Mouse (Mus musculus): ENCODE data around the gene Sh2d1b1.
"Not testable (repeated sequence)": the region's sequence is repeated elsewhere in the genome, so short reads cannot be mapped to it uniquely, and the experiment has no call there.

The Sh2d1b1 gene

GRCm38 (mm10) chr1:170277016-170277415 is at the start of gene Sh2d1b1:
Gene Sh2d1b1 (plus strand): TSS chr1:170277320.
- no peak for DNase-seq

DNA sequence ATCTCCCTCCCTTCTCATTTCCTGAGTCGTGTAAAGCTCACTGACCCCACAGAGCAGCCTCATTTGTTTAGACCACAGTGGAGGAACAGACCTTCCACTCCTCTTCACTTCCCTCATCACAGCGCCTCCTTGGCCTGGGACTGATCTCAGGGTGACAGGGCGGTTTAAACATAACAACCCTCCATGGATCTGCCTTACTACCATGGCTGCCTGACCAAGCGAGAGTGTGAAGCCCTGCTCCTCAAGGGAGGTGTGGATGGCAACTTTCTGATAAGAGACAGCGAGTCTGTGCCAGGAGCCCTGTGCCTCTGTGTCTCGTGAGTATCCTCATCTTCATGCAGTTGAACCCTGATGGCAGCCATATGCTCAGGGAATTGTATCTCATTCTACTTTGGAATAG is 44.4 kb upstream of the Sh2d1b1 start, which contains the start of gene Sh2d1b2:
Sh2d1b2 (plus strand) TSS at position 62 of the 400 bp plus-strand sequence.
- DNase-seq: not testable (repeated sequence)

DNA sequence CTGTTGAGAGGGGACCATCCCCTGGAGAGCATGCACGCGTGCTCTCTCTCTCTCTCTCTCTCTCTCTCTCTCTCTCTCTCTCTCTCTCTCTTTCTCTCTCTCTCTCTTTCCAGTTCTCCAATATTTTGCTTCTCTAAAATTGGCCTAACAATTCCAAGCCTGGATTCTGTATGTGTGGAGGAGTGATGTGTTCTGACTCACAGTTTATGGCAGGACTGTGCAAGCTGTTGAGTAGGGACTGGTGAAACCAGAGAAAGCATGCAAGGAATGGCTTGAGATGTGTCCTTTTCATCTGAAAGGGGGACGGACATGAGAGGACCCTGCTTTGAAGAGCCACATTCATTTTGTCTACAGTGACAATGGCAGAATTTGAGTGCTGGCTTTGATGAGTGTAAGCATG is 32.1 kb upstream of the Sh2d1b1 start:
- DNase-seq: no peak

DNA sequence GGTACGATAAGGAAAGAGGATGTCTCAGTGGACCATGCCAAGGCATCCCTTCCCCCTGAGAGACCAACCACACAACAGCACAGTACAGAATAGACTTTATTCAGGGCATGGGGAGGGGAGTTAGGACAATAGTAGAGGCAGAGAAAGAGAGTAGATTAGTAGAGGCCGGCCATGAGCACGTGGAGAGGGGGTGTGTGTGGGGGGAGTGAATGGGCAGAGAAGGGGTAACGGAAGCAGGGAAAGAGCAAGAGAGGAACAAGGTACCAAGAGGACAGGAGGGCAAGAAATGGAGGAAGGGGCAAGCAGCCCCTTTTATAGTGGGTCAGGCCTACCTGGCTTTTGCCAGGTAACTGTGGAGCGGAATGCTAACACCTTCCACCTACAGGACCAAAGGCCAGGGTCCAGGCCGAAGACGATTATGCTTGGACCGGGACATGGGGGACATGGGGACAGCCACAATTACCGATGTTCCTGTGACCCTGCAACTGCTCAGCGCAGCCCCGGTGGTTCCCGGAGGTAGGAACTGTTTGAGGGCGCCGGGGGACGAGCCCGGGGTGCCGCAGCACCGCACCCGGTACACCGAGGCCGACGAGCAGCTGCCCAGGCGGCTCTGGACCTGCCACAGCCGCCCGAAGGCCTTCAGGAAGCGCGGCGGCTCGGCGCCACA is 22.1 kb upstream of the Sh2d1b1 start:
- no peak for DNase-seq

- peak; percentile 83 for DNase-seq
Observed at GRCm38 (mm10) chr1:170255560-170255910, 21.6 kb upstream of the Sh2d1b1 start.

DNA sequence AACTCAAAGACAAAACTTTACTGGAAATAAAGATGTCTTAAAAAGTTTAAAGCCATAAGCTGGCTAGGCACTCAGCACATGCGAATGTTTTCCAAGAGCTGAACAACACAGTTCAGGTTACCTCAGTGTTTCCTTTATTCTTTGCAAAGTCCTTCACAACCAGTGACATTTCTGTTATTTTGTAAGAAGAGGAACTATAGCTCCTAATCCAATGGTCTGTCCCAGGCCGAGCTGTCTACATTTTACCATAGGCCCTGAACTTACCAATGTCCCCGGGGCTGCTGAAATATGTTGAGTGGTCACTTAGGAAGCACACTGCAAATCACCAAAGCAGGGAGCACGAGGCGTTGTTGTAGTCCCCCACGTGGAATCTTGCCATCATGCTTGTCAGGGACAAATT is 6.8 kb upstream of the Sh2d1b1 start:
- no peak for DNase-seq

DNA sequence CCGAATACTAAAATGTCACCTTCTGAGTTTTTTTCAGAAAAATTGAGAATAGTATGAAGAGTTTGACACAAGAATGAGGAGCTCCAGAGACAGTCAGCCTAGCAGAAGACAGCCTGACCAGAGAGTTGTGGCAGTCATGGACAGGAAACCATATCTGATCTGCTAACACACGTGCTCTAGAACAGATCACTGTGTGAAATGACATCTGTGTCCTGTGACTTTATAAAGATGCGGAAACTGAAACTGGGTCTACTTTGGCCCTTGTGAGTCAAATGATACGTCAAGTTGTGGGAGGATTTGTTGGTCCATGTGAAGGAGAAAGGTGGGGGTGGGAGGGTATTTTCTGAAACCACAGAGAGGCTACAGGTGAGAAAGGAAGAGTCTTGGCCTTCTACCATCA is 6.4 kb upstream of the Sh2d1b1 start:
- DNase-seq: no peak

GRCm38 (mm10) chr1:170273252-170273651 is 3.9 kb upstream of the Sh2d1b1 start:
- no peak for DNase-seq

GRCm38 (mm10) chr1:170282415-170283129 is 5.5 kb downstream of the Sh2d1b1 start:
- no peak for DNase-seq

- peak; percentile 26 for DNase-seq
Observed at GRCm38 (mm10) chr1:170292239-170292951, 15.3 kb downstream of the Sh2d1b1 start.

DNA sequence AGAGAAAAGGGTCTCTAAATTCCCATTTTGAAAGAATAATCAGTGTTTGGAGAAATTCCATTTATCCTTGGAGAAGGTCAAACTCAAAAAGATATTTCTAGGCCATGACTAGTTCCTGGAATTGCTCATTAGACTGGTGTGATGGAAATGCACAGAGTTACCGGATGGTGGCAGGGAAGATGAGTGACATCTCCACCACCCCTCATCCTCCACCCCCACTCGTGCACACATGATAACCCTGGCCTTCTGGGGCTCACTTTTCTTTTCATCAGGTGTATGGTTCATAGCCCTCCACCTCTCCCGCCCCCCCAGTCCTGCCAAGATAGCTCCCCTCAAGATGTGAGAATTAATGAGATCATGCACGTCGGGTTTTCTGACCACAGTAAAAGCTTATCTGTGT is 16.1 kb downstream of the Sh2d1b1 start:
- DNase-seq: no peak

GRCm38 (mm10) chr1:170294786-170295570 is 17.9 kb downstream of the Sh2d1b1 start:
- DNase-seq: no peak

DNA sequence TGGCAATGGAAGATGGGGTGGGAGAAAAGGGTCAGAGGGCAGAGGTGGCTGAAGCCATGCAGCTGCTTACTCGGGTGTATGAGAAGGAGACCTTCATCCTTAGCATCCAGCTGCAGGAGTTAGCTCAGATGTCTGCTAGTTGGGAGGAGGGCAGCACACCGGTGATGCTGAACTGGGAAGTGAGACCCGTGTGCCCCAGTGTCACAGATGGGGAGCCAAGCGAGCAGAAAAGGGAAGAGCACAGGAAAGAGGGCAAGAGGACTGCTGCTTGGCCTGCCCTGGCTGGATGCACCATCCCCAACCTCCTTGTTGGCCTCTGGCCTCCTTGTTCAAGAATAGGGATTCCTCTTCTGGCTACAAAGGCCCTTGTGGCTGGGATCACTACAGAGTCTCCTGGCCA is 22.4 kb downstream of the Sh2d1b1 start:
- no peak for DNase-seq

- no peak for DNase-seq
Observed at GRCm38 (mm10) chr1:170301686-170302085, 24.6 kb downstream of the Sh2d1b1 start.

GRCm38 (mm10) chr1:170302456-170302855 is 25.3 kb downstream of the Sh2d1b1 start:
- no peak for DNase-seq

- DNase-seq: no peak
Observed at GRCm38 (mm10) chr1:170303103-170303502, 26.0 kb downstream of the Sh2d1b1 start.

- no peak for DNase-seq
Observed at GRCm38 (mm10) chr1:170305002-170305401, 27.9 kb downstream of the Sh2d1b1 start.

DNA sequence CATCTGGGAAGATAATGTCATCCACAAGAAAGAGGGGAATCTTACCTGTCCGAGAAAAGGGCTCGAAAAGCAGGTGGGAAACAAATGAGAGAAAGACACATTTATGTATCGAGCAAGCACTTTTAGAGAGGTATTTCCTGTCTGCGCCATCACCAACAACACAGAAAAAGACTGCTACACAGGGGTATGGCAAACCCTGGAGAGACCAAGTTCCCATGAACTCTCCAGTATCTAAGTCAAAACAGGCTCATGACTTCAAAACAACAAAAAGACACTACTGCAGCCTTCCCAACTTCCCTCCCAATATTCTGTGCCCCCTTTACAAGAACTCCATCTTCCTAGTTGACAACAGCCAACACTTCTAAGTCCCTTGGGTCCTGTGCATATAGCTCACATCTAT is 29.1 kb downstream of the Sh2d1b1 start, which contains the start of gene Gm7694:
Gm7694 (minus strand) TSS at position 101 of the 400 bp plus-strand sequence.
- DNase-seq: no peak

DNA sequence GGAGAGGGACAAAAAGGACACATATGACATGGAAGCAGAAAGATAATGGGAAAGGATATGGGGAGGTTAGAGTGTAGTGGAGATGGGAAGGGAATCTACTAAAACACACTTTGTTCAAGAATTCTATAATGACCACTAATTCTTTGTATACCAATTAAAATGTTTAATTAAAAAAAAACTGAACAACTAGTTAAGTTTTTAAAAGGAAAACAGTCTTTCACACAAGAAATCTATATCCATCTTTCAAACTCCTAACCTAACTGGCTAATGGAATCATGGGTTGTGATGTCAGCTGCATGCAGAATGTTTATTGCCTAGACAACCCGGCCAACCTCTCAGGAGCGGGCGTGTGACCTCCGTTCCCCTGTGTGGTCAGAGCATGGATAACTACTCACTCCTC is 31.4 kb downstream of the Sh2d1b1 start, which contains the start of gene Spata46:
Spata46 (plus strand) TSS at position 301 of the 400 bp plus-strand sequence.
- DNase-seq: no peak

- DNase-seq: no peak
Observed at GRCm38 (mm10) chr1:170311431-170311830, 34.3 kb downstream of the Sh2d1b1 start.

DNA sequence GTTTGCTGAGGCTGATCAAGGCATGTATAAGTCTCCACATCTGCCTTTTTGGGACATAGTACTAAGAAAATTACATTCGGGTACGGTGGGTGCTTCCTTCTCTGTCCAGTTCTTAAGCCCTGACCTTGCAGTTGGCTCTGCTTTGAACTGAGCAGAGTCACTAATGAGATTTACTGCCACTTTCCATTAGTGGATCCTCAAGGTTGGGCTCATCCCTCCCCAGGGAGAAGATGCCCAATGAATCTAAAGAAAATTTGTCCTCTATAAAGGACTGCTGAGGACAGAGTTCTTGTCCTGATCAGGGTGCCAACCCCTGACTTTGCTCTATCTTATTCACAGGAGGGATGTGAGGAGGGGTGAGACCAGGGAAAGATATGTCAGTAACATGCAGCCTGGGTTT is 44.9 kb downstream of the Sh2d1b1 start:
- no peak for DNase-seq

DNA sequence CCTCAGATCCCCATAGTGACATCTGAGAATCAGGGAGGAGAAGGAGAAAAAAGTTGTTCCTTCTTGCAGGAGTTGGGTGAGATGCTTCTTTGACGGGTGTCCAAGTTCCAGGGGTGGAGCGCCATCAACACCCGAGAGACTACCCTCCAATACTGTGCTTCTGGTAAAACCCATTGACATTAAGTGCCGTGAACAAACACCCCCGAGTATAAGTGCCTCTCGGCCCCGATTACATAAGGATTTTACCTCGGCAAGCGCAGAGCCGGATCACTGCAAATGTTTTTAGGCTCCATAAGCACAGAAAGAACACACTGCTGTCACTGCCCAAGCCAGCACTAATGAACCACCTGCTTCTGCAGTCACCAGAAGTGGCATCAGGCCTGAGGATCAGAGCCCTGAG is 45.9 kb downstream of the Sh2d1b1 start:
- DNase-seq: no peak

DNA sequence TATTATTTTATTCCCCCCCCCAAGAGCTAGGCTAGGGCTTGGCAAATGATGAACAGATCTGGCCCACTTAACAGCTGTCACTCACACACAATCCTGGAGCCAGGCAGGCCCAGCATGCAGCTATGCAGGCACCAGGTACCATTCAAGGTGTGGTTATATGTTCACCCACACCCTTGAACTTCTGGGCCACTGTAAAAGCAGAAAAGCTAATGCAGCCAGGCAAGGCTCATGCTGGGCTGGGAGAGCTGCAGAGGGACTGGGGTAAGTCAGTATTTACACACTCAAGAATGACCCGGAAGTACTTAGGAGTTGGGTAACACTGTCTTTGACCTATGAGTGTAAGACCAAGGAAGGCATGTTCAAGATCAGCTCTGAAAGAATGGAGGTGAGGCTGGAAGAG is 47.2 kb downstream of the Sh2d1b1 start:
- DNase-seq: no peak

All from cerebellum, adult 11 months (tissue).